Mouse (Mus musculus): Measurements from ENCODE around the gene Adamts14.

DNA sequence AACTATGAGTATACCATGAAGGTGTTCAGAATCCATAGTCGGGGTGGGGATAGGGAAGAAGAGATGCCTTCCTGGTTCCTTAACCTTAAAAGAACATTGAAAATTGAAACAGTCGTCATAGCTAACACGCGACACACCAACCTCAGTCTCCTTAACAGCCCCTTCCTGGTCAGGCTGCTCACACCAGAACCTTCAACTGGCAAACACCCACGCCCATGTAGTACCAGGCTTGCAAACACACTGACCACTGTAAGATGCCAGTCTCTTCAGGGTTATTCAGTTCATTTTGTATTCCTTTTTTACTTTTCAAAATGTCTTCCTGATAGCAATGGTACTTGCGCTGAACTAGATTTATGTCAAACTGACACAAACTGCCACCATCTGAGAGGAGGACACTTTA lies 3.8 kb upstream of the Adamts14 start:
- TF ChIP-seq CTCF (IDR thresholded peaks at IDR 0.05; ENCODE audit: low read depth) (no peak), EP300 (IDR thresholded peaks at IDR 0.05; ENCODE audit: low read depth) (no peak)

Data from liver, embryonic 14.5 days (tissue).